Mouse (Mus musculus) ES-Bruce4 (cell line): Measurements from ENCODE around the gene Aven.

Experiments used
- CTCF ChIP-seq: IDR thresholded peaks from one replicate; pipeline ENCODE4 v1.8.1; 2011; ENCODE audit warnings: low read depth, low read length
- EP300 ChIP-seq: IDR thresholded peaks from 2 replicates; pipeline ENCODE4 v1.6.1; 2011; ENCODE audit warnings: low read depth, low read length; ENCODE audit not compliant: insufficient read depth
- POLR2A ChIP-seq: IDR thresholded peaks from one replicate; pipeline ENCODE4 v1.8.1; 2011; ENCODE audit warnings: low read length; ENCODE audit not compliant: insufficient read depth

DNA sequence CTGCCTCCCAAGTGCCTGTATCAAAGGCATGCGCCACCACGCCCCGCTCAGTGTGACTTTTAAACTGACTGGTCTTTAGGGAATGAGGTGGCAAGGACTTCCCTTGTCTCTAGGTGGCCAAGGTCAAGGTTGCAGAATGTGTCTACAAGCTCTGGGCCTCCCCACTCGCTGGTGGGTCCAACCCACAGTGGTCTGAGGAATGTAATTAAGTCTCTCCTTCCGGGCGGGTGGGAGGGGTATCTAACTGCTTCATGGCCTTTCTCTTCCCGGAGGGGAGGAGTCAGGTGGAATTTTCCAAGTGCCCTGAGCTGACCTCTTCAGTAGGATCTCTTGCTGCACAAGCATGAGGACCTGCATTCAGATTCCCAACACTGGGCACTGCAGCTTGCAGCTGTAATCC is 5.1 kb downstream of the Aven start:
- no peak for TF ChIP-seq CTCF
- no peak for TF ChIP-seq POLR2A
- TF ChIP-seq EP300, result peak; percentile 79; the same call in 1 of the 2 replicates
